Mouse (Mus musculus): ENCODE results near the gene Lrrc46. TPM values are rescaled to one million over a fixed set of nuclear protein-coding genes. Genes with fewer than 3 reads are reported as not detected.

Gene Lrrc46
- polyA plus RNA-seq, 1 experiment: 0.09 TPM

- Histone ChIP-seq H3K27me3 (ENCODE audit: control insufficient read depth, insufficient read depth, low read length) (peaks cover 40% of the 10 kb centered on the region), H3K36me3 (ENCODE audit: control insufficient read depth, insufficient read depth, low read length) (no peaks in the 10 kb centered on the region), H3K4me1 (ENCODE audit: control insufficient read depth, insufficient read depth, insufficient read length, low read length) (no peaks in the 10 kb centered on the region), H3K4me3 (ENCODE audit: low read depth, low read length) (no peak overlapping the region), H3K27ac (ENCODE audit: insufficient read depth, low read depth, low read length) (no peak overlapping the region)
- no peak for TF ChIP-seq CTCF (IDR thresholded peaks at IDR 0.05; ENCODE audit: extremely low read depth, insufficient read length, insufficient replicate concordance, low read depth, low read length)
- TF ChIP-seq POLR2A (IDR thresholded peaks at IDR 0.05; ENCODE audit: low read depth, low read length): no peak
- 50% methylated on average over 8 of the region's 8 CpGs for WGBS
These were observed 31.9 kb downstream of the Lrrc46 start for GRCm38 (mm10) chr11:97009198-97009790.

- no peak for TF ChIP-seq POLR2A (IDR thresholded peaks at IDR 0.05; ENCODE audit: low read depth, low read length)
- no peak for TF ChIP-seq CTCF (IDR thresholded peaks at IDR 0.05; ENCODE audit: extremely low read depth, insufficient read length, insufficient replicate concordance, low read depth, low read length)
- H3K27ac ChIP-seq (ENCODE audit: insufficient read depth, low read depth, low read length): no peak overlapping the region
- 57% methylated on average over 9 of the region's 9 CpGs for WGBS
- no peaks in the 10 kb centered on the region for H3K4me1 ChIP-seq (ENCODE audit: control insufficient read depth, insufficient read depth, insufficient read length, low read length)
- no peaks in the 10 kb centered on the region for H3K36me3 ChIP-seq (ENCODE audit: control insufficient read depth, insufficient read depth, low read length)
- H3K4me3 ChIP-seq (ENCODE audit: low read depth, low read length): no peak overlapping the region
- H3K27me3 ChIP-seq (ENCODE audit: control insufficient read depth, insufficient read depth, low read length): peaks cover 26% of the 10 kb centered on the region
These were observed 34.0 kb downstream of the Lrrc46 start for GRCm38 (mm10) chr11:97007093-97007794.

GRCm38 (mm10) chr11:97003170-97003569, 38.0 kb downstream of the Lrrc46 start:
- 39% methylated on average over 5 of the region's 5 CpGs for WGBS
- H3K4me3 ChIP-seq (ENCODE audit: low read depth, low read length): no peak overlapping the region
- no peaks in the 10 kb centered on the region for H3K4me1 ChIP-seq (ENCODE audit: control insufficient read depth, insufficient read depth, insufficient read length, low read length)
- TF ChIP-seq POLR2A (IDR thresholded peaks at IDR 0.05; ENCODE audit: low read depth, low read length): no peak
- TF ChIP-seq CTCF (IDR thresholded peaks at IDR 0.05; ENCODE audit: extremely low read depth, insufficient read length, insufficient replicate concordance, low read depth, low read length): no peak
- no peak overlapping the region for H3K27ac ChIP-seq (ENCODE audit: insufficient read depth, low read depth, low read length)
- no peaks in the 10 kb centered on the region for H3K36me3 ChIP-seq (ENCODE audit: control insufficient read depth, insufficient read depth, low read length)
- H3K27me3 ChIP-seq (ENCODE audit: control insufficient read depth, insufficient read depth, low read length): 0 out of 2 replicates have a peak, but pooled peaks cover 17% of the 10 kb centered on the region

- Histone ChIP-seq H3K27ac (ENCODE audit: insufficient read depth, low read depth, low read length) (no peak overlapping the region), H3K4me3 (ENCODE audit: low read depth, low read length) (peak overlapping the region; percentile 47), H3K36me3 (ENCODE audit: control insufficient read depth, insufficient read depth, low read length) (no peaks in the 10 kb centered on the region), H3K4me1 (ENCODE audit: control insufficient read depth, insufficient read depth, insufficient read length, low read length) (peaks cover 11% of the 10 kb centered on the region), H3K27me3 (ENCODE audit: control insufficient read depth, insufficient read depth, low read length) (peaks cover 17% of the 10 kb centered on the region)
- WGBS: 6% methylated on average over 29 of the region's 30 CpGs
- TF ChIP-seq CTCF (IDR thresholded peaks at IDR 0.05; ENCODE audit: extremely low read depth, insufficient read length, insufficient replicate concordance, low read depth, low read length): no peak
- no peak for TF ChIP-seq POLR2A (IDR thresholded peaks at IDR 0.05; ENCODE audit: low read depth, low read length)
These were observed 43.7 kb downstream of the Lrrc46 start for GRCm38 (mm10) chr11:96997380-96997956.

- peaks cover 11% of the 10 kb centered on the region for H3K4me1 ChIP-seq (ENCODE audit: control insufficient read depth, insufficient read depth, insufficient read length, low read length)
- peaks cover 17% of the 10 kb centered on the region for H3K27me3 ChIP-seq (ENCODE audit: control insufficient read depth, insufficient read depth, low read length)
- peak overlapping the region; percentile 47 for H3K4me3 ChIP-seq (ENCODE audit: low read depth, low read length)
- no peaks in the 10 kb centered on the region for H3K36me3 ChIP-seq (ENCODE audit: control insufficient read depth, insufficient read depth, low read length)
- H3K27ac ChIP-seq (ENCODE audit: insufficient read depth, low read depth, low read length): no peak overlapping the region
- no peak for TF ChIP-seq POLR2A (IDR thresholded peaks at IDR 0.05; ENCODE audit: low read depth, low read length)
- TF ChIP-seq CTCF (IDR thresholded peaks at IDR 0.05; ENCODE audit: extremely low read depth, insufficient read length, insufficient replicate concordance, low read depth, low read length): no peak
- WGBS: 21% methylated on average over 17 of the region's 17 CpGs
These were observed 44.3 kb downstream of the Lrrc46 start for GRCm38 (mm10) chr11:96996773-96997379.

- TF ChIP-seq CTCF (IDR thresholded peaks at IDR 0.05; ENCODE audit: extremely low read depth, insufficient read length, insufficient replicate concordance, low read depth, low read length): no peak
- no peak for TF ChIP-seq POLR2A (IDR thresholded peaks at IDR 0.05; ENCODE audit: low read depth, low read length)
- Histone ChIP-seq H3K4me3 (ENCODE audit: low read depth, low read length) (no peak overlapping the region), H3K27ac (ENCODE audit: insufficient read depth, low read depth, low read length) (no peak overlapping the region), H3K4me1 (ENCODE audit: control insufficient read depth, insufficient read depth, insufficient read length, low read length) (peaks cover 11% of the 10 kb centered on the region), H3K36me3 (ENCODE audit: control insufficient read depth, insufficient read depth, low read length) (no peaks in the 10 kb centered on the region), H3K27me3 (ENCODE audit: control insufficient read depth, insufficient read depth, low read length) (peaks cover 16% of the 10 kb centered on the region)
- 77% methylated on average over 15 of the region's 15 CpGs for WGBS
These were observed 45.1 kb downstream of the Lrrc46 start for GRCm38 (mm10) chr11:96995836-96996772.

Measured in small intestine, adult 2 months (tissue).